Mouse (Mus musculus) olfactory bulb, adult 2 months (tissue): Measurements from ENCODE around the gene Cfdp1. TPM values are rescaled to one million over a fixed set of nuclear protein-coding genes. Genes with fewer than 3 reads are reported as not detected.

Experiments
- H3K27ac ChIP-seq: fragments of 200-500 bp; 2 replicates; pipeline ENCODE4 v1.5.1; 2012; ENCODE audit warnings: low read depth, low read length; ENCODE audit not compliant: insufficient read depth
- H3K4me1 ChIP-seq: fragments of 200-500 bp; 2 replicates; pipeline ENCODE4 v1.6.1; 2012; ENCODE audit warnings: low read length; ENCODE audit not compliant: control insufficient read depth, insufficient read depth
- H3K4me3 ChIP-seq: fragments of 200-500 bp; 2 replicates; pipeline ENCODE4 v1.5.1; 2012; ENCODE audit warnings: mild to moderate bottlenecking, low read depth, low read length, moderate library complexity; ENCODE audit not compliant: insufficient read depth
- CTCF ChIP-seq: fragments of 200-500 bp; IDR thresholded peaks from 2 replicates; pipeline ENCODE4 v1.5.1; 2012; ENCODE audit warnings: low read depth, mild to moderate bottlenecking, low read length, moderate library complexity; ENCODE audit not compliant: insufficient read depth
- POLR2A ChIP-seq: fragments of 200-500 bp; IDR thresholded peaks from 2 replicates; pipeline ENCODE4 v1.6.1; 2012; ENCODE audit warnings: mild to moderate bottlenecking, low read depth, low read length, moderate library complexity; ENCODE audit not compliant: insufficient read depth
- WGBS: fragments of 180-500 bp; shearing (Covaris S2); methylation state at CpG from one replicate; pipeline ENCODE4 v1.1.7; 2018; 5-methylcytosine and 5-hydroxymethylcytosine counted together
- polyA plus RNA-seq: library from polyadenylated mRNA; stranded (reverse); fragments of >200 nt; gene quantifications from 2 replicates; pipeline ENCODE4 v1.2.4, GENCODE M21; 2012; ENCODE audit warnings: low replicate concordance; ENCODE audit not compliant: missing spikeins, insufficient read depth, insufficient read length

The Cfdp1 gene
- polyA plus RNA-seq, 1 experiment = not detected

- peaks cover 5% of the 10 kb centered on the region for H3K4me1 ChIP-seq
- H3K4me3 ChIP-seq = no peak overlapping the region
- no peak overlapping the region for H3K27ac ChIP-seq
- 97% methylated on average over 5 of the region's 5 CpGs for WGBS
- TF ChIP-seq CTCF = no peak
- TF ChIP-seq POLR2A = no peak
Measured at GRCm38 (mm10) chr8:111770958-111771624, 83.0 kb downstream of the Cfdp1 start.

- no peak overlapping the region for H3K4me3 ChIP-seq
- H3K27ac ChIP-seq = no peak overlapping the region; the same call in 1 of the 2 replicates
- peaks cover 5% of the 10 kb centered on the region for H3K4me1 ChIP-seq
- WGBS = 70% methylated on average over 12 of the region's 12 CpGs
- TF ChIP-seq CTCF = no peak
- no peak for TF ChIP-seq POLR2A
Measured at GRCm38 (mm10) chr8:111769764-111770428, 84.2 kb downstream of the Cfdp1 start.

- H3K27ac ChIP-seq = no peak overlapping the region; the same call in 1 of the 2 replicates
- H3K4me1 ChIP-seq = peaks cover 5% of the 10 kb centered on the region
- no peak overlapping the region for H3K4me3 ChIP-seq
- no peak for TF ChIP-seq POLR2A
- no peak for TF ChIP-seq CTCF
- WGBS = 90% methylated on average over 15 of the region's 15 CpGs
Measured at GRCm38 (mm10) chr8:111769296-111769695, 84.8 kb downstream of the Cfdp1 start.

GRCm38 (mm10) chr8:111768651-111769050 lies 85.4 kb downstream of the Cfdp1 start:
- H3K4me1 ChIP-seq = peaks cover 5% of the 10 kb centered on the region
- 94% methylated on average over 6 of the region's 6 CpGs for WGBS

GRCm38 (mm10) chr8:111765616-111766015 lies 88.5 kb downstream of the Cfdp1 start:
- 90% methylated on average over 4 of the region's 4 CpGs for WGBS
- H3K4me3 ChIP-seq = no peak overlapping the region
- H3K4me1 ChIP-seq = peaks cover 5% of the 10 kb centered on the region
- H3K27ac ChIP-seq = no peak overlapping the region
- no peak for TF ChIP-seq POLR2A
- no peak for TF ChIP-seq CTCF

More at GRCm38 (mm10) chr8:111768651-111769050, 85.4 kb downstream of the Cfdp1 start:
- Histone ChIP-seq H3K27ac (no peak overlapping the region), H3K4me3 (no peak overlapping the region)
- TF ChIP-seq CTCF (no peak), POLR2A (no peak)

- peaks cover 5% of the 10 kb centered on the region for H3K4me1 ChIP-seq
- TF ChIP-seq CTCF = no peak
- TF ChIP-seq POLR2A = no peak
Measured at GRCm38 (mm10) chr8:111765096-111765495, 89.0 kb downstream of the Cfdp1 start.

GRCm38 (mm10) chr8:111760708-111761107 lies 93.4 kb downstream of the Cfdp1 start:
- TF ChIP-seq POLR2A (no peak), CTCF (no peak)

More at GRCm38 (mm10) chr8:111765096-111765495, 89.0 kb downstream of the Cfdp1 start:
- no peak overlapping the region for H3K4me3 ChIP-seq
- WGBS = 97% methylated on average over 9 of the region's 9 CpGs
- H3K27ac ChIP-seq = no peak overlapping the region

GRCm38 (mm10) chr8:111758817-111759216 lies 95.3 kb downstream of the Cfdp1 start:
- WGBS = 94% methylated on average over 5 of the region's 5 CpGs
- Histone ChIP-seq H3K27ac (no peak overlapping the region), H3K4me3 (no peak overlapping the region), H3K4me1 (no peaks in the 10 kb centered on the region)
- TF ChIP-seq CTCF (no peak), POLR2A (no peak)

More at GRCm38 (mm10) chr8:111760708-111761107, 93.4 kb downstream of the Cfdp1 start:
- H3K4me1 ChIP-seq = no peaks in the 10 kb centered on the region
- no peak overlapping the region for H3K27ac ChIP-seq
- 94% methylated on average over 13 of the region's 13 CpGs for WGBS
- H3K4me3 ChIP-seq = no peak overlapping the region

GRCm38 (mm10) chr8:111757599-111757998 lies 96.5 kb downstream of the Cfdp1 start:
- 93% methylated on average over 9 of the region's 9 CpGs for WGBS

More at GRCm38 (mm10) chr8:111757599-111757998, 96.5 kb downstream of the Cfdp1 start:
- Histone ChIP-seq H3K4me1 (no peaks in the 10 kb centered on the region), H3K27ac (no peak overlapping the region), H3K4me3 (no peak overlapping the region)
- TF ChIP-seq CTCF (no peak), POLR2A (no peak)
